Mouse (Mus musculus) CH12.LX (cell line): ENCODE measurements around the gene Stab1. TPM values are rescaled to one million over a fixed set of nuclear protein-coding genes. Genes with fewer than 3 reads are reported as not detected.

ENCODE experiments used
- DNase-seq: peaks from one replicate; pipeline ENCODE4 v3.0.0-alpha.2; 2013; ENCODE audit errors: extremely low read depth
- H3K27ac ChIP-seq: 2 replicates; pipeline ENCODE4 v1.5.1; 2012; ENCODE audit warnings: low read depth, mild to moderate bottlenecking, control low read depth, moderate library complexity; ENCODE audit not compliant: insufficient read depth
- H3K27me3 ChIP-seq: replicated peaks from 2 replicates; pipeline ENCODE3; 2012; ENCODE audit warnings: inconsistent platforms
- H3K36me3 ChIP-seq, 2 experiments: replicated peaks in 1 of 2; 2 replicates each; pipeline versions ENCODE3 to v1.6.1; 2012; ENCODE audit warnings: inconsistent platforms in 1 of 2, low read length in 1 of 2, mild to moderate bottlenecking in 1 of 2, mixed read lengths in 1 of 2, moderate library complexity in 1 of 2; ENCODE audit not compliant: control insufficient read depth in 1 of 2, insufficient read depth in 1 of 2
- H3K4me1 ChIP-seq, 2 experiments: 2 replicates each; pipeline ENCODE4 v1.6.1; 2012; ENCODE audit warnings: inconsistent platforms in 1 of 2, moderate library complexity in 1 of 2; ENCODE audit not compliant: insufficient read depth in 2 of 2, control insufficient read depth in 1 of 2
- H3K4me2 ChIP-seq: 2 replicates; pipeline ENCODE4 v1.6.1; 2012; ENCODE audit warnings: low read depth, mild to moderate bottlenecking, control low read depth; ENCODE audit not compliant: poor library complexity, insufficient read depth, severe bottlenecking
- H3K4me3 ChIP-seq, 3 experiments: fragments of 150-350 bp in 1 of 3; sonication (generic) in 1 of 3; replicated peaks in 1 of 3; 2 replicates each; pipeline versions ENCODE3 to v1.5.1; 2011 to 2012; ENCODE audit warnings: low read depth in 2 of 3, low read length in 2 of 3, mild to moderate bottlenecking in 2 of 3, moderate library complexity in 2 of 3, control low read depth in 1 of 3, improper control_type of control experiment in 1 of 3, inconsistent platforms in 1 of 3, mixed read lengths in 1 of 3; ENCODE audit not compliant: poor library complexity in 1 of 3
- H3K79me2 ChIP-seq: replicated peaks from 2 replicates; pipeline ENCODE4 v1.6.1; 2012; ENCODE audit warnings: mild to moderate bottlenecking, moderate library complexity; ENCODE audit not compliant: control insufficient read depth, poor library complexity, insufficient read depth, severe bottlenecking; ENCODE audit errors: extremely low read depth
- H3K9ac ChIP-seq: 2 replicates; pipeline ENCODE4 v1.6.1; 2012; ENCODE audit warnings: low read depth, mild to moderate bottlenecking, control low read depth, moderate library complexity; ENCODE audit not compliant: insufficient read depth
- H3K9me3 ChIP-seq: replicated peaks from 2 replicates; pipeline ENCODE3; 2012; ENCODE audit warnings: low read length, inconsistent platforms, mixed read lengths
- CHD1 ChIP-seq: IDR thresholded peaks from 2 replicates; pipeline ENCODE4 v1.6.1; 2012; ENCODE audit warnings: low read depth, low read length, improper control_type of control experiment, inconsistent platforms
- CHD2 ChIP-seq: IDR thresholded peaks from 2 replicates; pipeline ENCODE4 v1.6.1; 2011; ENCODE audit warnings: low read length, improper control_type of control experiment
- CTCF ChIP-seq, 2 experiments: IDR thresholded peaks in 1 of 2; conservative IDR thresholded peaks in 1 of 2; 2 replicates each; pipeline ENCODE4 v1.5.1; 2011 to 2012; ENCODE audit warnings: low read depth in 2 of 2, low read length in 2 of 2, improper control_type of control experiment in 1 of 2, inconsistent platforms in 1 of 2, mild to moderate bottlenecking in 1 of 2, moderate library complexity in 1 of 2
- E2F4 ChIP-seq: IDR thresholded peaks from 2 replicates; pipeline ENCODE4 v1.6.1; 2011; ENCODE audit warnings: low read depth, low read length, improper control_type of control experiment; ENCODE audit not compliant: insufficient replicate concordance
- ELF1 ChIP-seq: IDR thresholded peaks from 2 replicates; pipeline ENCODE4 v1.6.1; 2014; ENCODE audit warnings: low read depth, mild to moderate bottlenecking, inconsistent platforms, low read length, improper control_type of control experiment
- EP300 ChIP-seq: IDR thresholded peaks from 2 replicates; pipeline ENCODE4 v1.6.1; 2011; ENCODE audit warnings: low read length, improper control_type of control experiment
- HCFC1 ChIP-seq: IDR thresholded peaks from 2 replicates; pipeline ENCODE4 v1.6.1; 2012; ENCODE audit warnings: low read depth, mild to moderate bottlenecking, inconsistent platforms, low read length, improper control_type of control experiment
- IRF4 ChIP-seq: IDR thresholded peaks from 2 replicates; pipeline ENCODE4 v1.6.1; 2014; ENCODE audit warnings: low read depth, mild to moderate bottlenecking, inconsistent platforms, low read length, improper control_type of control experiment
- KAT2A ChIP-seq: IDR thresholded peaks from 2 replicates; pipeline ENCODE4 v1.6.1; 2012; ENCODE audit warnings: low read length, improper control_type of control experiment, inconsistent platforms; ENCODE audit not compliant: insufficient replicate concordance
- MAX ChIP-seq: IDR thresholded peaks from 2 replicates; pipeline ENCODE4 v1.6.1; 2011; ENCODE audit warnings: low read length, improper control_type of control experiment
- MEF2A ChIP-seq: IDR thresholded peaks from 2 replicates; pipeline ENCODE4 v1.6.1; 2014; ENCODE audit warnings: low read depth, mild to moderate bottlenecking, inconsistent platforms, low read length, improper control_type of control experiment, borderline replicate concordance
- MXI1 ChIP-seq: IDR thresholded peaks from 2 replicates; pipeline ENCODE4 v1.6.1; 2011; ENCODE audit warnings: mild to moderate bottlenecking, low read depth, low read length, improper control_type of control experiment
- NRF1 ChIP-seq: IDR thresholded peaks from 2 replicates; pipeline ENCODE4 v1.6.1; 2014; ENCODE audit warnings: low read depth, mild to moderate bottlenecking, inconsistent platforms, low read length, improper control_type of control experiment, moderate library complexity
- PAX5 ChIP-seq: IDR thresholded peaks from 2 replicates; pipeline ENCODE4 v1.6.1; 2012; ENCODE audit warnings: low read length, inconsistent platforms, mixed read lengths
- POLR2AphosphoS2 ChIP-seq: IDR thresholded peaks from 2 replicates; pipeline ENCODE4 v1.6.1; 2011; ENCODE audit warnings: low read depth, low read length, improper control_type of control experiment
- RAD21 ChIP-seq: IDR thresholded peaks from 2 replicates; pipeline ENCODE4 v1.6.1; 2011; ENCODE audit warnings: low read depth, mild to moderate bottlenecking, low read length, improper control_type of control experiment, moderate library complexity
- SIN3A ChIP-seq: IDR thresholded peaks from 2 replicates; pipeline ENCODE4 v1.6.1; 2012; ENCODE audit warnings: low read length, improper control_type of control experiment, inconsistent platforms
- SMC3 ChIP-seq: IDR thresholded peaks from 2 replicates; pipeline ENCODE4 v1.6.1; 2011; ENCODE audit warnings: low read depth, low read length, improper control_type of control experiment
- TBP ChIP-seq: conservative IDR thresholded peaks from 2 replicates; pipeline ENCODE4 v1.6.1; 2011; ENCODE audit warnings: low read depth, low read length, improper control_type of control experiment
- TCF12 ChIP-seq: IDR thresholded peaks from 2 replicates; pipeline ENCODE4 v1.6.1; 2014; ENCODE audit warnings: low read depth, mild to moderate bottlenecking, inconsistent platforms, low read length, improper control_type of control experiment
- USF2 ChIP-seq: conservative IDR thresholded peaks from 2 replicates; pipeline ENCODE4 v1.6.1; 2011; ENCODE audit warnings: low read depth, low read length, improper control_type of control experiment
- ZC3H11A ChIP-seq: IDR thresholded peaks from 2 replicates; pipeline ENCODE4 v1.6.1; 2012; ENCODE audit warnings: low read depth, mild to moderate bottlenecking, inconsistent platforms, low read length, improper control_type of control experiment
- ZKSCAN1 ChIP-seq: IDR thresholded peaks from 2 replicates; pipeline ENCODE4 v1.6.1; 2012; ENCODE audit warnings: low read depth, inconsistent platforms, low read length, improper control_type of control experiment, borderline replicate concordance
- dilution Hi-C: fragments of 300-500 bp; cut with MboI; formaldehyde crosslinking; loops from 2 replicates; pipeline ENCODE4 v1.14.3; 2020; ENCODE audit warnings: low sequenced_read_pairs; ENCODE audit not compliant: extremely low pct_unique_long_range_greater_than_20kb, extremely low pct_ligation_motif_present
- in situ Hi-C: fragments of 300-500 bp; cut with MboI; formaldehyde crosslinking; loops from 3 replicates; pipeline ENCODE4 v1.14.3; 2019; ENCODE audit warnings: low sequenced_read_pairs, low pct_ligation_motif_present, low pct_unique_long_range_greater_than_20kb, mixed read lengths
- polyA plus RNA-seq: library from polyadenylated mRNA; unstranded; fragments of >175 nt; gene quantifications from 2 replicates; pipeline ENCODE4 v1.2.1, GENCODE M21; 2012; ENCODE audit warnings: low read depth; ENCODE audit not compliant: insufficient read length
- total RNA-seq, 2 experiments: library from RNA; depleted of rRNA; stranded (reverse); fragments of 300-350 nt in 1 of 2; fragments of >200 nt in 1 of 2; gene quantifications; 2 replicates each; pipeline ENCODE4 v1.2.3; 2012 to 2014

Gene Stab1
- total and polyA plus RNA-seq, 3 experiments, result 3.9 to 11.2 (median 5.8) TPM

GRCm38 (mm10) chr14:31197547-31198516 lies 29.4 kb upstream of the Stab1 start (continued):
- TF ChIP-seq TBP (no peak), ZKSCAN1 (no peak), MAX (0 out of 2 replicates have a peak, but pooled peaks have one; percentile 61), CHD2 (no peak), HCFC1 (0 out of 2 replicates have a peak, but pooled peaks have one; percentile 10), PAX5 (no peak), TCF12 (no peak), SMC3 (no peak), USF2 (no peak), MXI1 (peak; percentile 86; the same call in 1 of the 2 replicates), ELF1 (no peak), SIN3A (0 out of 2 replicates have a peak, but pooled peaks have one; percentile 55)

- Histone ChIP-seq H3K36me3 (peaks cover 48 to 90% of the 10 kb centered on the region in 2 experiments), H3K4me3 (no peak overlapping the region), H3K27me3 (no peaks in the 10 kb centered on the region), H3K9me3 (no peaks in the 10 kb centered on the region), H3K4me2 (no peak overlapping the region), H3K27ac (no peak overlapping the region), H3K79me2 (peaks cover 14% of the 10 kb centered on the region), H3K9ac (no peak overlapping the region), H3K4me1 (peaks cover 4 to 27% of the 10 kb centered on the region in 2 experiments; a peak in 3 of 4 replicates)
- DNase-seq, result peak; percentile 46
- in situ Hi-C loops (no loop called here), dilution Hi-C loops (no loop called here)
- TF ChIP-seq USF2 (no peak), RAD21 (peak; percentile 57), MEF2A (no peak), POLR2AphosphoS2 (no peak), SMC3 (peak; percentile 31), ELF1 (no peak), CTCF (conservative IDR thresholded peaks at IDR 0.05 in 1 of 2, IDR thresholded peaks at IDR 0.05 in 1 of 2; ENCODE audit: low read depth in 2 of 2, low read length in 2 of 2) (peak; percentile 62 to 68; a peak in 3 of 4 replicates), EP300 (no peak)
Observed at GRCm38 (mm10) chr14:31195968-31196367, 27.5 kb upstream of the Stab1 start.

- no peak for TF ChIP-seq IRF4
- no peak for TF ChIP-seq E2F4
- TF ChIP-seq KAT2A, result no peak
- TF ChIP-seq CHD1, result no peak
- no peak for TF ChIP-seq SMC3
- no peak for TF ChIP-seq POLR2AphosphoS2
- no peak for TF ChIP-seq NRF1
- no peak for TF ChIP-seq SIN3A
- TF ChIP-seq ZC3H11A, result no peak
- TF ChIP-seq, all 38 proteins: peak for 0
- Histone ChIP-seq H3K4me1 (peaks cover 4 to 27% of the 10 kb centered on the region in 2 experiments; a peak in 3 of 4 replicates), H3K9ac (no peak overlapping the region), H3K4me2 (no peak overlapping the region), H3K27ac (no peak overlapping the region), H3K4me3 (no peak overlapping the region), H3K79me2 (peaks cover 14% of the 10 kb centered on the region), H3K27me3 (no peaks in the 10 kb centered on the region), H3K9me3 (no peaks in the 10 kb centered on the region), H3K36me3 (peaks cover 51 to 90% of the 10 kb centered on the region in 2 experiments)
- no peak for DNase-seq
- in situ Hi-C loops, result no loop called here
- dilution Hi-C loops, result no loop called here
Observed at GRCm38 (mm10) chr14:31195521-31195920, 27.1 kb upstream of the Stab1 start.
